In the genomic region with DNA sequence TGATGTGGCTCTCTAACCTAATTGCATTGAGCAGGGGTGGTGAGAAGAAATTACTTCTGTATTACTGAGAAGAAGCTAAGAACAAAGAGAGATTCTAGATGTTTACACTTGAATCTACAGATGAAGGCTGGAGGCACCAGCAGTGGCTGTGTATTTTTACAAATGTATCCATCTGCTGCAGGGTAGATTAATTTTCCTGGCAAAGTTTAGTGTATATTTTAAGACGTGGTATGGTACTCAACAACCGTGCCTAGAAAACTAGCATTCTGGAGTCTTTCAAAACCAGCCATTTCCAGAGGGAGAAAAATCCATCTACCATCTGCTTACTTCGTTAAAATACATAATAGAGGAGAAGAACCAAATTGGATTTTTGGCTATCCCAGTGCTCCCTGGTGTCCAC, we compare ENCODE assay signal across 13 mouse cellular contexts.
DNase-seq lines count a peak whose midpoint lies in the region; ATAC-seq lines count a peak whose summit lies in the region.
"Had no signal": no experiment of that assay in that cellular context is flagged by ENCODE, and none has a peak within 500 bp of the region (broad histone marks: within the 10 kb centered on the region; RNA-seq: fewer than 3 reads in every experiment).

No protein-coding gene starts in this region.

- DNase-seq in frontal cortex, postnatal 10 days (ENCODE audit: low spot score in 2 of 2), result no peak
- DNase-seq in left cerebral cortex, adult 9 months (ENCODE audit: low spot score in 2 of 2), result peak; percentile 43 to 63
- no peak for DNase-seq in left cerebral cortex, adult 18-20 months (ENCODE audit: low spot score in 2 of 2)
- peak; percentile 65 for DNase-seq in brain, embryonic 18.5 days (ENCODE audit: low read depth, low spot score)
- peak; percentile 76 for DNase-seq in layer of hippocampus, adult 9-11 months
- DNase-seq in ovary, postnatal 14 days (ENCODE audit: low spot score), result no peak
- DNase-seq: cerebellum, adult 9-10 months; gastrocnemius, postnatal 10 days; heart, adult 11 months; liver, embryonic 13.5 days; lung, adult 2 months; lung, postnatal 14 days had no signal

- ATAC-seq in frontal cortex, adult (ENCODE audit: low TSS enrichment), result peak; percentile 95

Comparison
In these comparisons a context has a peak if more than half of its experiments do, and no peak if none do; other contexts are left out.
1. DNase-seq: peak in left cerebral cortex, adult 9 months (2 of 2), brain, embryonic 18.5 days (single experiment) and layer of hippocampus, adult 9-11 months (single experiment); none in frontal cortex, postnatal 10 days (0 of 2), left cerebral cortex, adult 18-20 months (0 of 2) and ovary, postnatal 14 days (single experiment).